Mouse (Mus musculus) brain, embryonic 14.5 days (tissue): ENCODE results near the gene Gtf2ird1.

ENCODE experiments used
- CTCF ChIP-seq: fragments of 200-500 bp; IDR thresholded peaks from 2 replicates; pipeline ENCODE4 v1.5.1; 2012; ENCODE audit warnings: inconsistent platforms, mild to moderate bottlenecking, moderate library complexity, borderline replicate concordance; ENCODE audit not compliant: insufficient read depth, insufficient read length; ENCODE audit errors: extremely low read depth
- POLR2A ChIP-seq: fragments of 200-500 bp; IDR thresholded peaks from 2 replicates; pipeline ENCODE4 v1.6.1; 2012; ENCODE audit warnings: mild to moderate bottlenecking, inconsistent platforms, borderline replicate concordance; ENCODE audit not compliant: poor library complexity, insufficient read depth, insufficient read length, severe bottlenecking; ENCODE audit errors: extremely low read depth

DNA sequence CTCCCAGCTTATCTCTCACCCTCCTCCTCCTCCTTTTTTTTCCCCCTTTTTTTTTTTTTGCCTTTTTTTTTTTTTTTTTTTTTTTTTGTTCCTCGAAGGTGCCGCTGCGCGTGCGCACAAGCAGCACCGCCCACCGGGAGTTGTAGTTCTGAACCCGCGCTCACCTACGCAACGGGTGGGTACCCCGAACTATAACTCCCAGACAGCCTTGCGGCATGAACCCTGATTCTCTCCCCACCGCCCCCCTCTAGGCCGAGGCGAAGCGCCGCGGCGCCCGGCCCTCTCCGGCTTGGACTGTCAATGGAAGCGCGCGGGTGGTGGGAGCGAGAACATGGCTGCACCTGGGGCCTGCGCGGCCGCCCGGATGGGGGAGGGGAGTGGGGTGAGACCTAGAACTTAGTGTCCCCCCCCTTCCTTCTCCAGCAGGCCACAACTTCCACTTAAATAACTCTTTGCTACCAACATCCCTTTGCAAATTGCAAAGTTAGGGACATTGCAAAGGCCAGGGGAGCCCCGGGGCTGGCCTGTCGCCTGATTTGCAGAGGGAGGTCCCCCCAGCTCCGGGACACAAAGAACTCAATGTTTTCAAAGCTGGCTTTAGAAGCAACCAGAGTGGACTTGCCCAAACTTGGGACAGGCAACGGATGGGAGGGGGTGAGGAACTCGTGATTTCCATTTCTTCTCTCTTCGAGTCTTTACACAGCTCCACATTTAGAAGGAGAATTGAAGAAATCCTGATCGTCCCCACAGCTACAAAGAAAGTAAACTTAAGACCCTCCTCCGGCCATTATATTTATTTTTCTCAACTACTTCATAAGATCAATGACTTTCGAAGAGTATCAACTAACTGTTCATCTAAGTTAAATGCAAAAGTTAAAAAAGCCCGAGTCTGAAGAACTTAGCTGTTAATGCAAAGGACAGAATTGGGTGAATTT is 141.6 kb downstream of the Gtf2ird1 start, which contains the start of gene Gtf2i:
- TF ChIP-seq CTCF (no peak), POLR2A (peak; percentile 69; the same call in 1 of the 2 replicates)
